Mouse (Mus musculus): ENCODE measurements around the gene Pgpep1.

Pgpep1 gene

GRCm38 (mm10) chr8:70607603-70607897 lies 52.6 kb downstream of the Pgpep1 start:
- no peak for DNase-seq

- no peak for DNase-seq
Observed at GRCm38 (mm10) chr8:70606780-70607602, 53.2 kb downstream of the Pgpep1 start.

GRCm38 (mm10) chr8:70605871-70606779 lies 54.1 kb downstream of the Pgpep1 start:
- no peak for DNase-seq

GRCm38 (mm10) chr8:70604558-70604957 lies 55.6 kb downstream of the Pgpep1 start:
- DNase-seq: no peak

GRCm38 (mm10) chr8:70602139-70602811 lies 57.9 kb downstream of the Pgpep1 start:
- no peak for DNase-seq

- peak; percentile 93 for DNase-seq
Observed at GRCm38 (mm10) chr8:70601271-70601649, 58.9 kb downstream of the Pgpep1 start.

- DNase-seq: peak; percentile 56
Observed at GRCm38 (mm10) chr8:70600473-70601270, 59.5 kb downstream of the Pgpep1 start.

- DNase-seq: no peak
Observed at GRCm38 (mm10) chr8:70599507-70600290, 60.5 kb downstream of the Pgpep1 start.

- DNase-seq: no peak
Observed at GRCm38 (mm10) chr8:70598722-70599121, 61.5 kb downstream of the Pgpep1 start.

- DNase-seq: peak; percentile 85
Observed at GRCm38 (mm10) chr8:70598283-70598682, 61.9 kb downstream of the Pgpep1 start.

- no peak for DNase-seq
Observed at GRCm38 (mm10) chr8:70597417-70598272, 62.5 kb downstream of the Pgpep1 start.

- DNase-seq: peak; percentile 60
Observed at GRCm38 (mm10) chr8:70596775-70597416, 63.3 kb downstream of the Pgpep1 start.

Measured in right cerebral cortex, postnatal 14 days (tissue).